Mouse (Mus musculus) thymus, postnatal 0 days (tissue): ENCODE measurements around the gene Cst6. TPM values are rescaled to one million over a fixed set of nuclear protein-coding genes. Genes with fewer than 3 reads are reported as not detected.

Experiments
- polyA plus RNA-seq: library from polyadenylated mRNA; unstranded; fragments of >200 nt; fragmentation: Nextera tagmentation; extraction: Ambion mirVana; gene quantifications from 2 replicates; pipeline ENCODE4 v1.2.1, GENCODE M21; 2015

Cst6 gene
- polyA plus RNA-seq, 1 experiment from 2014 or later: 30.5 TPM

Other genes starting within 250 kb of the Cst6 start
- 246 and 252 TPM in 2 replicates for gene Rab1b, start 242.5 kb downstream of the Cst6 start, polyA plus RNA-seq
- 6.6 and 8.7 TPM in 2 replicates for gene Klc2, start 231.0 kb downstream of the Cst6 start, polyA plus RNA-seq
- gene Pacs1, start 76.5 kb downstream of the Cst6 start, polyA plus RNA-seq: 8.3 and 9.8 TPM in 2 replicates
- gene Sf3b2, start 54.1 kb downstream of the Cst6 start, polyA plus RNA-seq: 294 and 319 TPM in 2 replicates
- 0.36 and 0.44 TPM in 2 replicates for gene Gal3st3, start 51.2 kb downstream of the Cst6 start, polyA plus RNA-seq
- not detected in 2 replicates for gene Catsper1, start 13.8 kb downstream of the Cst6 start, polyA plus RNA-seq
- 51.1 and 59.4 TPM in 2 replicates for gene Eif1ad, start 17.2 kb upstream of the Cst6 start, polyA plus RNA-seq
- gene Banf1, start 17.6 kb upstream of the Cst6 start, polyA plus RNA-seq: 590 and 607 TPM in 2 replicates
- gene Sart1, start 39.1 kb upstream of the Cst6 start, polyA plus RNA-seq: 73.4 and 84.2 TPM in 2 replicates
- gene Tsga10ip, start 53.0 kb upstream of the Cst6 start, polyA plus RNA-seq: 1.9 TPM in 2 replicates
- 217 and 222 TPM in 2 replicates for gene Drap1, start 75.4 kb upstream of the Cst6 start, polyA plus RNA-seq
- 51.5 and 54.4 TPM in 2 replicates for gene AI837181, start 75.6 kb upstream of the Cst6 start, polyA plus RNA-seq
- gene Fosl1, start 98.0 kb upstream of the Cst6 start, polyA plus RNA-seq: 0.47 TPM in 1 of 2 replicates, not detected in the other
- gene Ccdc85b, start 108.3 kb upstream of the Cst6 start, polyA plus RNA-seq: 7.3 and 8.2 TPM in 2 replicates
- 104 and 112 TPM in 2 replicates for gene Fibp, start 111.0 kb upstream of the Cst6 start, polyA plus RNA-seq
- 42.8 and 43.0 TPM in 2 replicates for gene Ctsw, start 118.9 kb upstream of the Cst6 start, polyA plus RNA-seq
- 26.5 and 27.9 TPM in 2 replicates for gene Efemp2, start 124.4 kb upstream of the Cst6 start, polyA plus RNA-seq
- 58.6 and 63.5 TPM in 2 replicates for gene Mus81, start 138.8 kb upstream of the Cst6 start, polyA plus RNA-seq
- 3,590 and 4,042 TPM in 2 replicates for gene Cfl1, start 140.9 kb upstream of the Cst6 start, polyA plus RNA-seq
- gene 1700020D05Rik, start 154.2 kb upstream of the Cst6 start, polyA plus RNA-seq: 0.13 and 0.44 TPM in 2 replicates
- 9.9 and 10.8 TPM in 2 replicates for gene Snx32, start 161.0 kb upstream of the Cst6 start, polyA plus RNA-seq
- gene Ovol1, start 211.1 kb upstream of the Cst6 start, polyA plus RNA-seq: 1.9 TPM in 2 replicates
- gene Ap5b1, start 218.5 kb upstream of the Cst6 start, polyA plus RNA-seq: 8.9 and 9.8 TPM in 2 replicates